9 mouse cellular contexts compared by ENCODE assay signal in the genomic region with DNA sequence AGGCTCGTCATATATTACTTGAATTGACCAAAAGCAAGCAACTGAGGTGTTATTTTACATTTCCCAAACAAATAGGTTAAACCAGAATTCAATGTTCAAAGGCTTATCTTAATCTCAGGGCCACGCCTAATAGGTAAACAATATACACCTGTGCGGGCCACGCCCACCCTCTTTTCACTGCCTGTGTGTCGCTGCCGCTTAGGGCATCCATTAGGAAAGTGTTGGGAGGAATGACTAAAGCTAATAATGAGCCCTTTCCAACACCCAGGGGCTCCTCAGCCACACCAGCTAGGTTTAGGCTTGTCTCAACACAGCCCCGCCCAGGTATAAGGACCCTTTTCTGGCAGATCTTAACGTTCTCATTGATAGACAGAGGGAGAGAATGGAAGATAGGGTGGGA.
DNase-seq lines count a peak whose midpoint lies in the region; ATAC-seq and TF ChIP-seq lines count a peak whose summit lies in the region.
"Had no signal": no experiment of that assay in that cellular context is flagged by ENCODE, and none has a peak within 500 bp of the region (broad histone marks: within the 10 kb centered on the region; RNA-seq: fewer than 3 reads in every experiment).

No protein-coding gene starts in this region.

- no peak for TF ChIP-seq CTCF in layer of hippocampus, adult 2 months (conservative IDR thresholded peaks at IDR 0.05)

- H3K36me3 ChIP-seq in forebrain, embryonic 16.5 days (ENCODE audit: control insufficient read depth, insufficient read depth): no peaks in the 10 kb centered on the region
- H3K36me3 ChIP-seq in limb, embryonic 15.5 days: no peaks in the 10 kb centered on the region
- H3K36me3 ChIP-seq in neural tube, embryonic 14.5 days (ENCODE audit: control insufficient read depth, insufficient read depth, low read length): no peaks in the 10 kb centered on the region

- H3K4me3 ChIP-seq in layer of hippocampus, adult 2 months: peak overlapping the region; percentile 52; the same call in 1 of the 2 replicates
- H3K4me3 ChIP-seq in forebrain, embryonic 16.5 days (replicated peaks; ENCODE audit: low read length): peak overlapping the region; percentile 40
- peak overlapping the region; percentile 44 for H3K4me3 ChIP-seq in limb, embryonic 15.5 days
- H3K4me3 ChIP-seq in neural tube, embryonic 14.5 days (ENCODE audit: low read depth, low read length): peak overlapping the region; percentile 39

- DNase-seq in layer of hippocampus, adult 2 months (ENCODE audit: low spot score in 2 of 2): no peak
- DNase-seq in layer of hippocampus, postnatal 10 days (ENCODE audit: low spot score in 2 of 2): no peak
- no peak for DNase-seq in layer of hippocampus, adult 18-20 months (ENCODE audit: low spot score in 2 of 2)
- DNase-seq in gastrocnemius, adult 8-10 months (ENCODE audit: low spot score in 2 of 2): no peak
- DNase-seq in spleen, postnatal 36 days (ENCODE audit: low spot score in 2 of 2): no peak

- 45% methylated on average over 8 of the region's 8 CpGs for WGBS in forebrain, embryonic 16.5 days
- WGBS in limb, embryonic 15.5 days: 35% methylated on average over 8 of the region's 8 CpGs
- WGBS in neural tube, embryonic 14.5 days: 47% methylated on average over 8 of the region's 8 CpGs

- no peaks in the 10 kb centered on the region for H3K9me3 ChIP-seq in forebrain, embryonic 16.5 days (ENCODE audit: control insufficient read depth, low read length)
- H3K9me3 ChIP-seq in limb, embryonic 15.5 days: no peaks in the 10 kb centered on the region
- no peaks in the 10 kb centered on the region for H3K9me3 ChIP-seq in neural tube, embryonic 14.5 days (ENCODE audit: control insufficient read depth, low read length)
- H3K9me3 ChIP-seq: megakaryocyte, embryonic 14.5 days had no signal

- peaks cover 30% of the 10 kb centered on the region for H3K4me1 ChIP-seq in forebrain, embryonic 16.5 days (replicated peaks; ENCODE audit: control insufficient read depth, insufficient read depth, low read length)
- peaks cover 26% of the 10 kb centered on the region for H3K4me1 ChIP-seq in limb, embryonic 15.5 days
- peaks cover 18% of the 10 kb centered on the region for H3K4me1 ChIP-seq in neural tube, embryonic 14.5 days (ENCODE audit: control insufficient read depth, insufficient read depth, low read length)

- H3K9ac ChIP-seq in forebrain, embryonic 16.5 days (replicated peaks; ENCODE audit: low read depth, low read length): peak overlapping the region; percentile 51
- H3K9ac ChIP-seq in limb, embryonic 15.5 days: no peak overlapping the region
- H3K9ac ChIP-seq in neural tube, embryonic 14.5 days (replicated peaks; ENCODE audit: low read depth, low read length): 0 out of 2 replicates have a peak overlapping the region, but pooled peaks have one; percentile 48

- peaks cover 4% of the 10 kb centered on the region; the same call in 1 of the 2 replicates for H3K27me3 ChIP-seq in forebrain, embryonic 16.5 days (replicated peaks; ENCODE audit: control insufficient read depth, insufficient read depth, low read length)
- H3K27me3 ChIP-seq in limb, embryonic 15.5 days: peaks cover 22% of the 10 kb centered on the region
- no peaks in the 10 kb centered on the region for H3K27me3 ChIP-seq in neural tube, embryonic 14.5 days (ENCODE audit: control insufficient read depth, insufficient read depth, low read length)

- ATAC-seq in forebrain, embryonic 16.5 days: no peak
- no peak for ATAC-seq in limb, embryonic 15.5 days (ENCODE audit: insufficient number of reproducible peaks, low FRiP score, low TSS enrichment, low read depth)
- no peak for ATAC-seq in neural tube, embryonic 14.5 days (ENCODE audit: low read depth)

- H3K4me2 ChIP-seq in forebrain, embryonic 16.5 days (ENCODE audit: low read length): peak overlapping the region; percentile 61
- H3K4me2 ChIP-seq in limb, embryonic 15.5 days: peak overlapping the region; percentile 86
- peak overlapping the region; percentile 78 for H3K4me2 ChIP-seq in neural tube, embryonic 14.5 days (ENCODE audit: low read depth, low read length)

- no peak overlapping the region for H3K27ac ChIP-seq in layer of hippocampus, adult 2 months
- no peak overlapping the region for H3K27ac ChIP-seq in forebrain, embryonic 16.5 days (ENCODE audit: low read length)
- no peak overlapping the region for H3K27ac ChIP-seq in limb, embryonic 15.5 days
- no peak overlapping the region for H3K27ac ChIP-seq in neural tube, embryonic 14.5 days (ENCODE audit: low read depth, low read length)
